Mouse (Mus musculus): ENCODE measurements around the gene C2cd2. TPM values are rescaled to one million over a fixed set of nuclear protein-coding genes. Genes with fewer than 3 reads are reported as not detected.
A peak's percentile ranks its signal among the peaks of the same experiment; 100 is the strongest.

C2cd2 gene
- polyA plus RNA-seq, 1 experiment from 2014 or later = 16.7 TPM

DNA sequence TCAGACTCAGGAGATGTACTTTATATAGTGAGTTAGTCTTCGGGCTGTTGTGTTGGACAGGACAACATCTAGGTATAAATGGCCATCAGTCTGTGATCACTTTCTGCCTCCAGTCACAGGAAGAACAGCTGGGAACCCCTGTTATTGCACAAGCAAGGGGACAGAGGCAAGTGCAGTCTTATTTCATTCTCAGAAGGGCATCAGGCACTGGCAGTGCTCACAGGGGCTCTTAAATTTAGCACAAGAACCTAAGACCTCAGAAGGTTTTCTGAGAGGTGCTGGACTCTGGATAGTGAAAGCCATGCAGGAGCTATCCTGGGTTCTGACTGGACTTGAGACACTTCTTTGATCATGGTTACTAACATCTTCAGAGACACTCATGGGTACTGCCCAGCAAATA is 78.7 kb downstream of the C2cd2 start:
- Histone ChIP-seq H3K4me3 (ENCODE audit: low read depth, low read length) (no peak overlapping the region), H3K4me1 (replicated peaks; ENCODE audit: control insufficient read depth, insufficient read depth, low read length) (no peaks in the 10 kb centered on the region), H3K9ac (ENCODE audit: low read length) (no peak overlapping the region), H3K27ac (ENCODE audit: low read depth) (no peak overlapping the region), H3K27me3 (replicated peaks; ENCODE audit: control insufficient read depth, insufficient read depth, low read length) (no peaks in the 10 kb centered on the region), H3K9me3 (ENCODE audit: control insufficient read depth, low read length) (no peaks in the 10 kb centered on the region), H3K4me2 (ENCODE audit: low read length) (no peak overlapping the region), H3K36me3 (ENCODE audit: control insufficient read depth, insufficient read depth, low read length) (peaks cover 4% of the 10 kb centered on the region)
- ATAC-seq (replicated peaks; ENCODE audit: low FRiP score, low TSS enrichment, low read depth) (no peak), DNase-seq (ENCODE audit: low spot score) (no peak)
- WGBS = 97% methylated on average over 1 of the region's 1 CpGs

DNA sequence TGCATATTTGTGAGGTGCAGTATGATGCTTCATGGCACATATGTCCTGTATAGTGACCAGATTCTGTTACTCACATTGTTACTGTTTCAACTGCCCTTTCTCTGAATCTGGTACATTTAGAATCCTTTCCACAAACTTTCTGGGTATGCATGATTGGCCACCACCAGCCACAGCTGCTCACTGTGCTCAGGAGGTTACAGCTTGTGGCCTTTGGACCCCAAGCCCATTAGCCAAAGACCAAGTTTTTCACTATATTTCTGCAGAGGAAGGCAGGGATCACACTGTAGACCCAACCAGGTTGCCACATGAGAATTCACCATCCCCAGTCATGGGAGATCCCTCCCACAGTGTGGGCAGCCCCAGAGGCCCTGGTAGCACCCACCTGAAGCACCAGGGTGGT is 79.5 kb downstream of the C2cd2 start:
- no peak overlapping the region for H3K4me3 ChIP-seq (ENCODE audit: low read depth, low read length)
- H3K27me3 ChIP-seq (replicated peaks; ENCODE audit: control insufficient read depth, insufficient read depth, low read length) = no peaks in the 10 kb centered on the region
- H3K4me1 ChIP-seq (replicated peaks; ENCODE audit: control insufficient read depth, insufficient read depth, low read length) = no peaks in the 10 kb centered on the region
- H3K9ac ChIP-seq (ENCODE audit: low read length) = no peak overlapping the region
- DNase-seq (ENCODE audit: low spot score) (no peak), ATAC-seq (replicated peaks; ENCODE audit: low FRiP score, low TSS enrichment, low read depth) (no peak)
- H3K36me3 ChIP-seq (ENCODE audit: control insufficient read depth, insufficient read depth, low read length) = peaks cover 4% of the 10 kb centered on the region
- H3K4me2 ChIP-seq (ENCODE audit: low read length) = no peak overlapping the region
- no peak overlapping the region for H3K27ac ChIP-seq (ENCODE audit: low read depth)
- H3K9me3 ChIP-seq (ENCODE audit: control insufficient read depth, low read length) = no peaks in the 10 kb centered on the region

DNA sequence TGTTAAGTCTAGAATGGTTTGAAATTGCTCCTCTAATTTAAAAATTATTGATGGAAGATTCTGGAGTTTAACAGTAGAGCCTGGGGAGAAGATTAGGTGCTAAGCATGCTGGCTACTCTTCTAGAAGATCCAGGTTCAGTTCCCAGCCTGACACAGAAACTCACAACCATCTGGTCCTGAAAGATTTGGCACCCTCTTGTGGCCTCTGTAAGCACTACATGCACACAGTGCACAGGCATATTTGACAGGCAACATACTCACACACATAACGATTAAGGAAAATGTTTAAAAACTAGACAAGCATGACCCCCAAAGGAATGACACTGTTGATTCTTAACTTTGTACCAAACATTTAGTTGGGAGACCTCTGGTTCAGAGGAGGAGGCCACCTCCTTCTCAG is 83.3 kb downstream of the C2cd2 start:
- H3K9me3 ChIP-seq (ENCODE audit: control insufficient read depth, low read length) = no peaks in the 10 kb centered on the region
- no peaks in the 10 kb centered on the region for H3K4me1 ChIP-seq (replicated peaks; ENCODE audit: control insufficient read depth, insufficient read depth, low read length)
- ATAC-seq (replicated peaks; ENCODE audit: low FRiP score, low TSS enrichment, low read depth) = no peak
- no peaks in the 10 kb centered on the region for H3K27me3 ChIP-seq (replicated peaks; ENCODE audit: control insufficient read depth, insufficient read depth, low read length)
- H3K4me2 ChIP-seq (ENCODE audit: low read length) = no peak overlapping the region
- 90% methylated on average over 1 of the region's 1 CpGs for WGBS
- DNase-seq (ENCODE audit: low spot score) = peak; percentile 58
- H3K9ac ChIP-seq (ENCODE audit: low read length) = no peak overlapping the region
- H3K27ac ChIP-seq (ENCODE audit: low read depth) = no peak overlapping the region
- H3K36me3 ChIP-seq (ENCODE audit: control insufficient read depth, insufficient read depth, low read length) = peaks cover 13% of the 10 kb centered on the region
- no peak overlapping the region for H3K4me3 ChIP-seq (ENCODE audit: low read depth, low read length)

DNA sequence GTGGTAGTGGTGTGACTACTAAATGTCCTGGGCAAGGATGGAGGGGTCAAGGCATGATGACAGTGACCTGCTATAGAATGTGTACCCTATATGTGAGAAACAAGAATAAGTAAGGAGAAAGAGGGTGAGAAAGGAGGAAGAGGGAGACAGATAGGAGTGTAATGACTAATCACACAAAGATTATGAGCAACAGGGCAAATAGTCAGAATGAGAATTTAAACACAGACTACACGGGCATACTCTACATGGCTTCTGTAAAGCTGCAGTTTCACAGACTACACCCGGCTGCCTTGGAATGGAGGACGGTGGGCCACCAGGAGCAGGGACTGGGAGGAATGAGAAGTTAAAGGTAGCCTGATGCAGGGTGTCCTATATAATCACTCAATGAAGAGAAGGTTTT is 84.9 kb downstream of the C2cd2 start:
- ATAC-seq (replicated peaks; ENCODE audit: low FRiP score, low TSS enrichment, low read depth) (no peak), DNase-seq (ENCODE audit: low spot score) (no peak)
- 87% methylated on average over 3 of the region's 3 CpGs for whole genome bisulfite sequencing
- no peak overlapping the region for H3K4me2 ChIP-seq (ENCODE audit: low read length)
- no peaks in the 10 kb centered on the region for H3K9me3 ChIP-seq (ENCODE audit: control insufficient read depth, low read length)
- H3K27ac ChIP-seq (ENCODE audit: low read depth) = no peak overlapping the region
- peaks cover 24% of the 10 kb centered on the region for H3K36me3 ChIP-seq (ENCODE audit: control insufficient read depth, insufficient read depth, low read length)
- no peak overlapping the region for H3K9ac ChIP-seq (ENCODE audit: low read length)
- H3K4me3 ChIP-seq (ENCODE audit: low read depth, low read length) = no peak overlapping the region
- no peaks in the 10 kb centered on the region for H3K27me3 ChIP-seq (replicated peaks; ENCODE audit: control insufficient read depth, insufficient read depth, low read length)
- no peaks in the 10 kb centered on the region for H3K4me1 ChIP-seq (replicated peaks; ENCODE audit: control insufficient read depth, insufficient read depth, low read length)

DNA sequence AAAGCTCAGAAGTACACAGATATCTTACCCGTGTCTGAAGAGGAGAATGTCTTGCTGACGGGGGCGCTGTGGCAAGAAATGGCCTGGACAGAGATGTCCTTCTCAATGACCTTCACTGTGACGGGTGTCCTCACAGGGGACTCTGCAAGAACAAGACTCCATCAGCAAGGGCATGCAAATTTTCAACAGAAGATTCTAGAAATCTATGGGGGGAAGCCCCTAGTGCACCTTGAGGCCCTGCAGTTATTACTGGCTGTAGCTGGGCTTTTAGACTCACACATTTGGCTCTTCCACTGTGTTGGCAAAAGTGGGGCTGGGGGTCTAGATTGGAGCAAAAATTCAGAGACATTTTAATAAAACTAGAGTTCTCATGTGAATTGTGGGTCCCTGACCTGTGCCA is 87.3 kb downstream of the C2cd2 start:
- Histone ChIP-seq H3K36me3 (ENCODE audit: control insufficient read depth, insufficient read depth, low read length) (peaks cover 23% of the 10 kb centered on the region), H3K4me3 (ENCODE audit: low read depth, low read length) (no peak overlapping the region), H3K4me2 (ENCODE audit: low read length) (no peak overlapping the region)

DNA sequence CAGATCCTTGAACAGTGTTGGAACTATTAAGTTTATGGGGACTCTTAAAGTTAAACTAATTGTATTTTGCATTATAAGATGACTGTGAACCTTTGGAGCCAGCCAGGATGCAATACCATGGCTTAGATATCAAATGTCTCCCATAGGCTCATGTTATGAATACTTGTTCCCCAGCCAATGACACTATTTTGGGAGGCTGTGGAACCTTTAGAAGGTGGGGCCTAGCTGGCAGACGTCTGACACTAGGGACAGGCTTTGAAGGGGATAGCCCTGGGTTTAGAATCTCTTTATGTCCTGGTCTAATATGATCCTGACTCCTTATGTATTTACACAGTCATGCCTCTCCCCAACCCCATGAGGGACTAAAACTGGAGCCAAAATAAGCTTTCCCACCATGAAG is 88.0 kb downstream of the C2cd2 start:
- Histone ChIP-seq H3K4me3 (ENCODE audit: low read depth, low read length) (no peak overlapping the region), H3K9ac (ENCODE audit: low read length) (no peak overlapping the region), H3K36me3 (ENCODE audit: control insufficient read depth, insufficient read depth, low read length) (peaks cover 28% of the 10 kb centered on the region), H3K4me2 (ENCODE audit: low read length) (no peak overlapping the region), H3K4me1 (replicated peaks; ENCODE audit: control insufficient read depth, insufficient read depth, low read length) (no peaks in the 10 kb centered on the region), H3K27me3 (replicated peaks; ENCODE audit: control insufficient read depth, insufficient read depth, low read length) (no peaks in the 10 kb centered on the region), H3K9me3 (ENCODE audit: control insufficient read depth, low read length) (no peaks in the 10 kb centered on the region), H3K27ac (ENCODE audit: low read depth) (no peak overlapping the region)
- DNase-seq (ENCODE audit: low spot score) (no peak), ATAC-seq (replicated peaks; ENCODE audit: low FRiP score, low TSS enrichment, low read depth) (no peak)
- WGBS = 44% methylated on average over 1 of the region's 1 CpGs

More for the DNA sequence above, 87.3 kb downstream of the C2cd2 start:
- H3K27ac ChIP-seq (ENCODE audit: low read depth) = no peak overlapping the region
- H3K4me1 ChIP-seq (replicated peaks; ENCODE audit: control insufficient read depth, insufficient read depth, low read length) = no peaks in the 10 kb centered on the region
- H3K9me3 ChIP-seq (ENCODE audit: control insufficient read depth, low read length) = no peaks in the 10 kb centered on the region
- H3K9ac ChIP-seq (ENCODE audit: low read length) = no peak overlapping the region
- 91% methylated on average over 4 of the region's 4 CpGs for WGBS
- H3K27me3 ChIP-seq (replicated peaks; ENCODE audit: control insufficient read depth, insufficient read depth, low read length) = no peaks in the 10 kb centered on the region
- DNase-seq (ENCODE audit: low spot score) (no peak), ATAC-seq (replicated peaks; ENCODE audit: low FRiP score, low TSS enrichment, low read depth) (no peak)

DNA sequence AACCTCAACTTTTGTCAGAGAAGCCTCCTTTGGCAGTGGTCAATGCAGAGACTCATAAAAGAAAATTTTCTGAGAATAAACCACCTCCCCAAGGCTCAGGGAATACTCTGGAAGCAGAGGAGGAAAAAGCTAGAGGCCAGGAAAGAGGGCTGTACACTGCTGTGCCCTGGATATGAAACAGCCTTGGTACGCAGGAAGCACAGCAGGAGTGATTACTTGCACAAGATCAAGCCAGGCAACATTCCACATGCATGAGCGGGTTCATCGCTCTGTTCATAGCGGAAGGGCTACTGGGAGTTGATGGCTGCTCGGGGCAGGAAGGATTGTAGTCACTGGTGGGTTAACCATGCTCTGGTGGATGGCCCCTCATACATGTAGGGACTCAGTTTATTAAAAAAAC is 89.7 kb downstream of the C2cd2 start:
- Histone ChIP-seq H3K4me1 (replicated peaks; ENCODE audit: control insufficient read depth, insufficient read depth, low read length) (no peaks in the 10 kb centered on the region), H3K4me2 (ENCODE audit: low read length) (no peak overlapping the region), H3K36me3 (ENCODE audit: control insufficient read depth, insufficient read depth, low read length) (peaks cover 40% of the 10 kb centered on the region), H3K9me3 (ENCODE audit: control insufficient read depth, low read length) (no peaks in the 10 kb centered on the region), H3K27ac (ENCODE audit: low read depth) (no peak overlapping the region), H3K27me3 (replicated peaks; ENCODE audit: control insufficient read depth, insufficient read depth, low read length) (no peaks in the 10 kb centered on the region), H3K9ac (ENCODE audit: low read length) (no peak overlapping the region), H3K4me3 (ENCODE audit: low read depth, low read length) (no peak overlapping the region)
- ATAC-seq (replicated peaks; ENCODE audit: low FRiP score, low TSS enrichment, low read depth) (no peak), DNase-seq (ENCODE audit: low spot score) (no peak)
- WGBS = 87% methylated on average over 5 of the region's 5 CpGs

DNA sequence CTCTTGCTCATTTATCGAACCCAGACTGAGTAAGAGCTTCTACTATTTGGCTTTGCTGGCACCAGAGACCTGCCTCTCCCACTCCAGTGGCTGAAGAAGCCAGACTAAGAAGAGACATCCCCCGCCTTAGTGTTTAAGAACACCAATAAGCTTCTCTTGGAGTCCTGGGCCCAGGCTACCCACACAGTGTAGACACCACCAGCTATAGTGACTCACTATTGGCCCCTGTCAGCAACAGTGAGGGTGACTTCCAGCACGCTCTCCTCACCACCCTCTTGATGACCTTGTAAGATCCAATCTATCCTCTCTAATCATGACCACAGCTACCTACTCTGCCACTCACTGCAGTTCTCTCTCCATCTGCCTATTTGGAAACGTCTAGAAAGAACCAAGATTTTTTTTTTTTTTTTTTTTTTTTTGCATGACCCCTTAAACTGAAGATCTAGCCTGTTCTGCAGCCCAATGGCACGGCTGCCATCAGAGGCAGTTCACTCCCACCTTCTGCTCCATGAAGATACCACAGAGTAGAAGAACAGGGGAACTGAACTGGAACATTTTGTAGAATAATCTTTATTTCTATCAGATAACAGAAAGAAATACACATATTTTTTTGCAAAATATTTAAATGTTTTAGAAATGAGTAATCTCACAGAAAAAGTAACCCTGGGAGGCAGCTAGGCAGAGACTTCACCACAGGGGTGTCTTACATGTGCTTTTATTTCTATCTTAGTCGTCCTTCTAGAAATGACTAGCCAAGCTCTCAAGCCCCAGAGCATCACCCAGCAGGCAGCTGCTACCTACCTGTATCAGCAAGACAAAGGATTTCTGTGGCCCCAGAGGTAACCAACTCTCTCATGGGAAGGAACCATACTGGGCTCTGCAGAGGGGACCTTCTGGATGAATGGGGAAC is 93.0 kb downstream of the C2cd2 start:
- no peak for DNase-seq (ENCODE audit: low spot score)
- Histone ChIP-seq H3K4me2 (ENCODE audit: low read length) (no peak overlapping the region), H3K27ac (ENCODE audit: low read depth) (no peak overlapping the region), H3K4me1 (replicated peaks; ENCODE audit: control insufficient read depth, insufficient read depth, low read length) (no peaks in the 10 kb centered on the region), H3K9me3 (ENCODE audit: control insufficient read depth, low read length) (no peaks in the 10 kb centered on the region), H3K4me3 (ENCODE audit: low read depth, low read length) (no peak overlapping the region), H3K36me3 (ENCODE audit: control insufficient read depth, insufficient read depth, low read length) (peaks cover 44% of the 10 kb centered on the region), H3K27me3 (replicated peaks; ENCODE audit: control insufficient read depth, insufficient read depth, low read length) (no peaks in the 10 kb centered on the region), H3K9ac (ENCODE audit: low read length) (no peak overlapping the region)
- WGBS = 77% methylated on average over 6 of the region's 6 CpGs
- ATAC-seq (replicated peaks; ENCODE audit: low FRiP score, low TSS enrichment, low read depth) = no peak

DNA sequence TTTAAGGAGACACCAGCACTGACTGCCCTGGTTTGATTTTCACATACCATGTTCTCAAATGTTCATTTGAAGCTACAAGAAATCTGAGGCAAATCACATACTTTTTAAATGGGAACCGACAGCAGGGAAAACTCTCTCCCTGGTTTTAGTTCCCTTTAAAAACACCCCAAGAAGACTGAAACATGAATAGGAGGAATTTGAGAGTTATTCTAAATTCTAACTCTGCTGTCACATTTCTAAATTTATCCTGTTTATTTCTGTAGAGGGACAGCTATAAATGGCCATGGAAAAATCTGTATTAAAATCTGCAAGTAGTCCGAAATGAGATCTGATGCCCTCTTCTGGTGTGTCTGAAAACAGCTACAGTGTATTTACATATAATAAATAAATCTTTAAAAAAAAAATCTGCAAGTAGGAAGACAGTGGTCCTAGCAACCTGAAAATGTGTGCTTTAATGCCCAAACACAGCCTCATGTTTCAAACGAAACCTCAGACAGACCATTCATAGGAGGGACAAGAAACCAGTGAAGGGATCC is 98.4 kb downstream of the C2cd2 start:
- Histone ChIP-seq H3K36me3 (ENCODE audit: control insufficient read depth, insufficient read depth, low read length) (peaks cover 39% of the 10 kb centered on the region), H3K9me3 (ENCODE audit: control insufficient read depth, low read length) (no peaks in the 10 kb centered on the region), H3K27me3 (replicated peaks; ENCODE audit: control insufficient read depth, insufficient read depth, low read length) (no peaks in the 10 kb centered on the region), H3K9ac (ENCODE audit: low read length) (no peak overlapping the region), H3K27ac (ENCODE audit: low read depth) (no peak overlapping the region), H3K4me1 (replicated peaks; ENCODE audit: control insufficient read depth, insufficient read depth, low read length) (no peaks in the 10 kb centered on the region), H3K4me3 (ENCODE audit: low read depth, low read length) (no peak overlapping the region), H3K4me2 (ENCODE audit: low read length) (no peak overlapping the region)
- ATAC-seq (replicated peaks; ENCODE audit: low FRiP score, low TSS enrichment, low read depth) = no peak
- 84% methylated on average over 3 of the region's 3 CpGs for WGBS
- no peak for DNase-seq (ENCODE audit: low spot score)

Measured in intestine, embryonic 14.5 days (tissue).